Mouse (Mus musculus) kidney, postnatal 0 days (tissue): ENCODE data around the gene Elovl3. TPM values are rescaled to one million over a fixed set of nuclear protein-coding genes. Genes with fewer than 3 reads are reported as not detected.

Source experiments
- ATAC-seq: fragments of 200-750 bp; cut with Nextera tagmentation; replicated peaks from 2 replicates; pipeline ENCODE4 v1.8.0; 2017; ENCODE audit warnings: low read depth, moderate number of reproducible peaks, moderate TSS enrichment, moderate library complexity; ENCODE audit not compliant: low FRiP score
- DNase-seq: peaks from one replicate; pipeline ENCODE4 v3.0.0-alpha.2; 2016; ENCODE audit warnings: low spot score
- H3K27ac ChIP-seq: fragments of 300-500 bp; sonication (generic); 2 replicates; pipeline ENCODE4 v1.5.1; 2014; ENCODE audit warnings: mild to moderate bottlenecking
- H3K27me3 ChIP-seq: fragments of 300-500 bp; sonication (generic); 2 replicates; pipeline ENCODE4 v1.6.1; 2014; ENCODE audit warnings: low read length, mixed read lengths; ENCODE audit not compliant: insufficient read depth
- H3K36me3 ChIP-seq: fragments of 300-500 bp; sonication (generic); 2 replicates; pipeline ENCODE4 v1.6.1; 2014; ENCODE audit warnings: low read length, mixed read lengths; ENCODE audit not compliant: insufficient read depth
- H3K4me1 ChIP-seq: fragments of 300-500 bp; sonication (generic); replicated peaks from 2 replicates; pipeline ENCODE4 v1.6.1; 2014; ENCODE audit warnings: antibody characterized with exemption, low read length, mixed read lengths; ENCODE audit not compliant: insufficient read depth
- H3K4me2 ChIP-seq: fragments of 300-500 bp; sonication (generic); 2 replicates; pipeline ENCODE4 v1.6.1; 2014; ENCODE audit warnings: mild to moderate bottlenecking, low read length, moderate library complexity, mixed read lengths
- H3K4me3 ChIP-seq: fragments of 300-500 bp; sonication (generic); replicated peaks from 2 replicates; pipeline ENCODE4 v1.5.1; 2014; ENCODE audit warnings: low read depth, low read length
- H3K9ac ChIP-seq: fragments of 300-500 bp; sonication (generic); 2 replicates; pipeline ENCODE4 v1.6.1; 2014; ENCODE audit warnings: low read depth, low read length
- H3K9me3 ChIP-seq: fragments of 300-500 bp; sonication (generic); replicated peaks from 2 replicates; pipeline ENCODE4 v1.6.1; 2016; ENCODE audit warnings: low read length, inconsistent platforms, mixed read lengths
- CTCF ChIP-seq: IDR thresholded peaks from 2 replicates; pipeline ENCODE4 v1.5.1; 2016; ENCODE audit warnings: antibody characterized with exemption, low read depth, mild to moderate bottlenecking, moderate library complexity
- WGBS: fragments of 180-500 bp; shearing (Covaris S2); extraction: QIAGEN DNeasy Blood & Tissue Kit; methylation state at CpG from one replicate; pipeline ENCODE4 v1.1.7; 2014; 5-methylcytosine and 5-hydroxymethylcytosine counted together
- polyA plus RNA-seq: library from polyadenylated mRNA; unstranded; fragments of >200 nt; fragmentation: Nextera tagmentation; extraction: Ambion mirVana; gene quantifications from 2 replicates; pipeline ENCODE4 v1.2.1, GENCODE M21; 2015

Gene Elovl3
- polyA plus RNA-seq, 1 experiment from 2014 or later = 0.07 TPM

DNA sequence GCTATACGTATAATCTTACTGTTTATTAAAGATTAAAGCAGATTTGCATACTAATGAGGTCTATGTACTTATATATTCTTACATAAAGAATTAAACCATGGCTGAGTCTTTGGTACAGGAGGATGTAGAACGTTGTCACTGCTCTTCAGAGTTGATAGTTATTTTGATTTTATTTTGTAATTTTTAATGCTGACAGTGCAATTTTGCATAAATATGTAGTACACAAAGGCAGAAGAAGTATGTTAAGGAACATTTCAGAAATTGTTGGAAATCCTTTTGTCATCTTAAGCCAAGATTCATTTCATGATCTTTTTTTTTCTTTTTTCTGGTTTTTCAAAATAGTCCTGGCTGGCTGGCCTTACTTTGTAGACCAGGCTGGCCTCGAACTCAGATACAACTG lies 37.7 kb downstream of the Elovl3 start:
- Histone ChIP-seq H3K27me3 (no peaks in the 10 kb centered on the region), H3K4me3 (no peak overlapping the region), H3K9ac (no peak overlapping the region), H3K9me3 (no peaks in the 10 kb centered on the region), H3K4me2 (no peak overlapping the region), H3K36me3 (peaks cover 24% of the 10 kb centered on the region), H3K4me1 (no peaks in the 10 kb centered on the region), H3K27ac (no peak overlapping the region)
- WGBS = 86% methylated on average over 3 of the region's 3 CpGs
- DNase-seq (no peak), ATAC-seq (no peak)
- no peak for TF ChIP-seq CTCF

DNA sequence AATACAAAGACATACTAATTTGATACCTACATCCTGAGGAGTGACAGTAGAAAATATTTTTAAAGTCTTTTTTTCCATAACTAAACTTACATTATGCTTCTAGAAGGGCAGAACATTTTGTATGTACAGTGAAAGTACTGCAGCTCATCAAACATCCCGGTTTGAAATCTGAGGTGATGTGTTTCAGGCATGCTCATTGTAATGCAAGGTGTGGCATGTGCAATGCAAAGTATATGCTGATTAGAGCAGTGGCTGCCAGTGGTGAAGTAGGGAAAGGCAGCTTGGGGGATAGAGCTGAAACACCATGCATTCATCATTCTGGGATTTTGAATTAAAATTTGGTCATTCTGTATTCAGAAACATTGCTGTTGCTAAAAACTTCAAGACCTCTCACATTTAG lies 38.2 kb downstream of the Elovl3 start:
- ATAC-seq (no peak), DNase-seq (no peak)
- Histone ChIP-seq H3K27me3 (no peaks in the 10 kb centered on the region), H3K36me3 (peaks cover 21% of the 10 kb centered on the region), H3K9ac (no peak overlapping the region), H3K4me1 (no peaks in the 10 kb centered on the region), H3K4me2 (no peak overlapping the region), H3K9me3 (no peaks in the 10 kb centered on the region), H3K4me3 (no peak overlapping the region), H3K27ac (no peak overlapping the region)
- no peak for TF ChIP-seq CTCF
- 62% methylated on average over 1 of the region's 1 CpGs for WGBS

- Histone ChIP-seq H3K4me1 (no peaks in the 10 kb centered on the region), H3K27me3 (no peaks in the 10 kb centered on the region), H3K4me3 (no peak overlapping the region), H3K9me3 (no peaks in the 10 kb centered on the region), H3K4me2 (no peak overlapping the region), H3K9ac (no peak overlapping the region), H3K36me3 (peaks cover 14% of the 10 kb centered on the region; the same call in 1 of the 2 replicates), H3K27ac (no peak overlapping the region)
- TF ChIP-seq CTCF = no peak
- no peak for DNase-seq
- no peak for ATAC-seq
- WGBS = 72% methylated on average over 5 of the region's 5 CpGs
Observed at GRCm38 (mm10) chr19:46172541-46172940, 40.8 kb downstream of the Elovl3 start.

DNA sequence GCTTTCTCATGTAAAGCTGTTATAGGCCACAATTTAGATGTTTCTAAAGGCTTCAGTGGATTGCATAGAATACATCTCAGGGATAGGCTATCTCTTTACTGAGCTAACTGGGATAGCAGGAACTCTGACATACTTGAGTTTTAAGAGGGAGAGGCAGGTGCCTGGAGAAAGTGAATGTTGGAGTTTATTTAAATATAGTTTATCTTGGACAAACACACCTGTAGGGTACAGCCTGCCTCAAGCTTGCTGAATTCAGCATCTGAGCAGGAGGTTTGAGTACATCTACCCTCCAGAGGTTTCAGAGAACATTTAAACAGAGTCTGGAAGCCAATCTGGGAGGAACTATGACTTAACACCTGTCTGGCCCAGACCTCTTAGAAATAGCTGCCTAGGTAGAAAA lies 43.5 kb downstream of the Elovl3 start:
- Histone ChIP-seq H3K27ac (no peak overlapping the region), H3K36me3 (peaks cover 12% of the 10 kb centered on the region; the same call in 1 of the 2 replicates), H3K9ac (no peak overlapping the region), H3K27me3 (no peaks in the 10 kb centered on the region), H3K4me1 (no peaks in the 10 kb centered on the region), H3K4me3 (no peak overlapping the region), H3K4me2 (no peak overlapping the region), H3K9me3 (no peaks in the 10 kb centered on the region)
- TF ChIP-seq CTCF = no peak
- no peak for ATAC-seq
- no peak for DNase-seq

- no peaks in the 10 kb centered on the region for H3K4me1 ChIP-seq
- no peak for DNase-seq
- TF ChIP-seq CTCF = no peak
- no peaks in the 10 kb centered on the region for H3K36me3 ChIP-seq
- H3K27me3 ChIP-seq = no peaks in the 10 kb centered on the region
- WGBS = 40% methylated on average over 5 of the region's 5 CpGs
- H3K4me2 ChIP-seq = no peak overlapping the region
- no peak overlapping the region for H3K27ac ChIP-seq
- no peaks in the 10 kb centered on the region for H3K9me3 ChIP-seq
- no peak overlapping the region for H3K9ac ChIP-seq
- H3K4me3 ChIP-seq = no peak overlapping the region
- no peak for ATAC-seq
Observed at GRCm38 (mm10) chr19:46177046-46177445, 45.3 kb downstream of the Elovl3 start.

DNA sequence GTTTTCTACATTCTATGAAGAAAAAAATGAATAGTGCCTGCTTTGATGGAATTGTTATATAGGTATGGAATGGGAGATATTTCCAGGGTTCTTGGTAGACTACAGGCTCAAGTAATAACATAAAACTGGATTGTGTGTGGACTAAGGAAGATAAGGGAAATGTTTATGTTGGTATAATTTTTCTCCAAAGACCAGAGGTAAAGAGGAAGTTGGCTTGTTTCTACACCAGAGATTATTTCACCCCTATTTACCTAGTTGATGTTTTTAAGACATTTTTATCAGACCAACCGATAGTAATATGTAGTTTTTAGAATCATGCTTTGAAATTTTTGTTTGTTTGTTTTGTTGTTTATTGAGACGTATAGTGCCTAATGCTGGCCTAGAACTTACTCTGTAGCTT lies 48.6 kb downstream of the Elovl3 start:
- H3K9ac ChIP-seq = no peak overlapping the region
- no peak for DNase-seq
- WGBS = 87% methylated on average over 2 of the region's 2 CpGs
- H3K4me1 ChIP-seq = no peaks in the 10 kb centered on the region
- no peak overlapping the region for H3K27ac ChIP-seq
- no peak overlapping the region for H3K4me3 ChIP-seq
- no peak for ATAC-seq
- no peaks in the 10 kb centered on the region for H3K9me3 ChIP-seq
- no peak for TF ChIP-seq CTCF
- H3K4me2 ChIP-seq = no peak overlapping the region
- H3K27me3 ChIP-seq = no peaks in the 10 kb centered on the region
- H3K36me3 ChIP-seq = no peaks in the 10 kb centered on the region

- H3K27ac ChIP-seq = no peak overlapping the region
- DNase-seq (peak; percentile 4), ATAC-seq (no peak)
- H3K4me2 ChIP-seq = no peak overlapping the region
- no peaks in the 10 kb centered on the region for H3K4me1 ChIP-seq
- H3K27me3 ChIP-seq = no peaks in the 10 kb centered on the region
- TF ChIP-seq CTCF = no peak
- H3K9ac ChIP-seq = no peak overlapping the region
- no peak overlapping the region for H3K4me3 ChIP-seq
- no peaks in the 10 kb centered on the region for H3K9me3 ChIP-seq
- WGBS = 94% methylated on average over 3 of the region's 3 CpGs
- no peaks in the 10 kb centered on the region for H3K36me3 ChIP-seq
Observed at GRCm38 (mm10) chr19:46182241-46182640, 50.5 kb downstream of the Elovl3 start.

Other genes with a start within 250 kb of the Elovl3 start
- 13.2 and 14.7 TPM in 2 replicates for gene Armh3, start 133.4 kb upstream of the Elovl3 start, polyA plus RNA-seq
- gene Hps6, start 128.4 kb upstream of the Elovl3 start, polyA plus RNA-seq = 7.2 and 7.6 TPM in 2 replicates
- 16.2 and 16.9 TPM in 2 replicates for gene Pprc1, start 87.0 kb upstream of the Elovl3 start, polyA plus RNA-seq
- 79.3 and 82.5 TPM in 2 replicates for gene Ldb1, start 86.7 kb upstream of the Elovl3 start, polyA plus RNA-seq
- 50.0 and 60.0 TPM in 2 replicates for gene Nolc1, start 56.0 kb upstream of the Elovl3 start, polyA plus RNA-seq
- not detected in 2 replicates for gene Pitx3, start 16.4 kb downstream of the Elovl3 start, polyA plus RNA-seq
- gene Gbf1, start 20.6 kb downstream of the Elovl3 start, polyA plus RNA-seq = 32.9 and 37.3 TPM in 2 replicates
- 8.7 and 8.8 TPM in 2 replicates for gene Nfkb2, start 172.4 kb downstream of the Elovl3 start, polyA plus RNA-seq
- gene Psd, start 195.3 kb downstream of the Elovl3 start, polyA plus RNA-seq = 2.7 and 2.9 TPM in 2 replicates
- 29.9 and 33.8 TPM in 2 replicates for gene Fbxl15, start 196.3 kb downstream of the Elovl3 start, polyA plus RNA-seq
- gene Cuedc2, start 206.8 kb downstream of the Elovl3 start, polyA plus RNA-seq = 167 and 173 TPM in 2 replicates
- 12.0 and 14.0 TPM in 2 replicates for gene Mfsd13a, start 209.2 kb downstream of the Elovl3 start, polyA plus RNA-seq
- gene 2310034G01Rik, start 218.4 kb downstream of the Elovl3 start, polyA plus RNA-seq = 3.5 and 4.0 TPM in 2 replicates